Mouse (Mus musculus) gastrocnemius, adult 2 months (tissue): ENCODE data around the gene Il1r2. TPM values are rescaled to one million over a fixed set of nuclear protein-coding genes. Genes with fewer than 3 reads are reported as not detected.
A peak's percentile ranks its signal among the peaks of the same experiment; 100 is the strongest.

Experiments used
- DNase-seq: peaks from one replicate; pipeline ENCODE4 v3.0.0; 2022
- H3K27ac ChIP-seq: fragments of 200-600 bp; 2 replicates; pipeline ENCODE4 v1.8.1; 2022; ENCODE audit warnings: mild to moderate bottlenecking
- H3K4me3 ChIP-seq: fragments of 200-600 bp; 2 replicates; pipeline ENCODE4 v1.8.1; 2022; ENCODE audit warnings: mild to moderate bottlenecking, moderate library complexity
- CTCF ChIP-seq: fragments of 200-600 bp; IDR thresholded peaks from 2 replicates; pipeline ENCODE4 v1.8.1; 2022; ENCODE audit warnings: antibody characterized with exemption, mild to moderate bottlenecking, moderate library complexity
- intact Hi-C: fragments of 180-260 bp; cut with DNase I; formaldehyde crosslinking; loops from one replicate; pipeline ENCODE4 v1.15.1; 2025
- total RNA-seq, 2 experiments: library from RNA; stranded (reverse); gene quantifications; 2 replicates each; pipeline ENCODE4 v1.2.3; 2021

Il1r2 gene
- total RNA-seq, 2 experiments from 2014 or later = 0.99 TPM; not detected in 1

DNA sequence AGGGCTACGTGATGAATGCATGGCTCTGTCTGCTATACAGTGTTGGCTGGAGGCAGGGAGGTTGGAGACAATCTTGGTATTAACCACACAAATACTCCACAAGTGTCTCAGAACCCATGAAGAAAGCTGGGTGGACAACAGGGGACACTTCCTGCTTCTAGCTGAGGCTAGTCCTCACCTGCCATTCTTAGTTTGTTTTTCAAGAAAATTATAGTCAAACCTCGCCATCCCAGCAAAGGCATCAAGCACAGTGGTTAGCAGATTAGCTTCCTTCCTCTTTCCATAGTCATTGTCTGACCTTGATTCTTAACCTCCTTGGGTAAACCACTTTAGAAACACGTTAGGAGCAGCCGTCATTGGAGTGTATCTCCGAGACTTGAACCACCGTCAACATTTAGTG is 28.2 kb upstream of the Il1r2 start:
- no peak for TF ChIP-seq CTCF
- Histone ChIP-seq H3K27ac (no peak overlapping the region), H3K4me3 (no peak overlapping the region)
- DNase-seq = no peak
- intact Hi-C loops = no loop called here

DNA sequence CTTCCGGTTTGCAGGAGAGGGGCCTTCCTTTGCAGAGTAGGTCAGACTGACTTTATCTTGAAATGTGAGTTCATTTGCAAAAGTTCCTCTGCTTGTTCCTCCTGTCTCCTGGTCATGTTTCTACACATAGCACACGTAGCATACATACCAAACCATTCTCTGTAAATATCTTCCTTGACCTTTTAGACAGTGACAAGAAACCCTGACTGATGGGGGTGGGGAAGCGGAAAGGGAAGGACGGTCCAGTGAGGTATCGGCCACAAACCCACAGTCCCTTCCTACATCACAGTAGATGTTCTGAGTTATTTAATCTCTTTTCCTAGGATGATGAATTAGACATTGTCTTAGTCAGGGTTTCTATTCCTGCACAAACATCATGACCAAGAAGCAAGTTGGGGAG is 27.3 kb upstream of the Il1r2 start:
- Histone ChIP-seq H3K27ac (no peak overlapping the region), H3K4me3 (no peak overlapping the region)
- intact Hi-C loops = no loop called here
- TF ChIP-seq CTCF = no peak
- DNase-seq = no peak

DNA sequence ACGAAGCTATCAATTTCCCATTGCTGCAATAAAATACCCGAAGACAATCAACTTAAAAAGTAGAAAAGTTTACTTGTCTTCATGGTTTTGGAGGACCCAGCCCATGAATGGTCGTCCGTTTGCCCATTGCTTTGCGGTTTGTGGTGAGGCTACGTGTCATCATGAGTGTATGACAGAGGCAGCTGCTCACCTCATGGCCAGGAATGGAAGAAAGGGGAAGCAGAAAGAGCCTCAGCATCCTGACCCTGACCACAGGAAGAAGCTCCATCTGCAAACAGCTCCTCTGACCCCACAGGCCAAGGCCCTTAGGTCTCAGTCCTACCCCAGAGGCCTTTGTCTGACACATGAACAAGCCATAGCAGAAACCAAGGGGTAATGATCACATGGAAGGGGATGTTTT is 22.7 kb upstream of the Il1r2 start:
- no peak overlapping the region for H3K4me3 ChIP-seq
- intact Hi-C loops = no loop called here
- H3K27ac ChIP-seq = no peak overlapping the region
- no peak for DNase-seq
- no peak for TF ChIP-seq CTCF

DNA sequence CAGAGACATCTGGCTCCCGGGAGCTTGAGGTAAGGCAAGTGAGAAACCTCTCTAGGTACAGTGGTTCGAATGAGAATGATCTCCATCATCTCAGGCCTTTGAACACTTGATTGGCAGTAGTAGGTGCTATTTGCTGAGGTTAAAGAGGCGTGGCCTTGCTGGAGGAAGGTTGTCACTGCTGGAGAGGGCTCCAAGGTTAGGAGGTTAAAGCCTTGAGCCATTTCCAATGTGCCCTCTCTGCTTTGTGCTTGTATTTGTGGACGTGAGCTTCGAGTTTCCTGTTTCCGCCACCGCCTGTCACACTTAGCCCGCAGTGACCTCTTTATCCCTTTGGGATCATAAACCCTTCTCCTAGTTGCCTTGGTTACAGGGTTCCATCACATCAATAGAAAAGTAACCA is 21.7 kb upstream of the Il1r2 start:
- no peak for TF ChIP-seq CTCF
- H3K27ac ChIP-seq = no peak overlapping the region
- intact Hi-C loops = no loop called here
- DNase-seq = no peak
- no peak overlapping the region for H3K4me3 ChIP-seq

DNA sequence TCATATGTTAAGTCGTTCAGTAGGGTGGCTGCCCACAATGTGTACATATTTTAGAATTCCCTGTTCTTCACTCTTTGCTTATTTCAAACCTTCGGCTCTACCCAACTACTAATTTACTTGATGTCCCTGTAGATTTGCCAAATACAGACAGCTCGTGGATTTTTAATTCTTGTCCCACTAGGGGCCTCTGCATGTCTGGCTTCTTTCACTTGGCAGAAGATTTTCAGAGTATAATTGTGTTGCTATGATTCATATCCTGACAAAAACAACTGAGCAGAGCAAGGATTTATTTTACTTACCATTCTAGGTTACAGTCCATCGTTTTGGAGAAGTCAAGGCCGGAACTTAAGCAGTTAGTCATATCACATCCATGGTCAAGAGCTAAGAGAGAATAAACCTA is 20.8 kb upstream of the Il1r2 start:
- no peak for DNase-seq
- intact Hi-C loops = no loop called here
- Histone ChIP-seq H3K27ac (no peak overlapping the region), H3K4me3 (no peak overlapping the region)
- TF ChIP-seq CTCF = no peak

DNA sequence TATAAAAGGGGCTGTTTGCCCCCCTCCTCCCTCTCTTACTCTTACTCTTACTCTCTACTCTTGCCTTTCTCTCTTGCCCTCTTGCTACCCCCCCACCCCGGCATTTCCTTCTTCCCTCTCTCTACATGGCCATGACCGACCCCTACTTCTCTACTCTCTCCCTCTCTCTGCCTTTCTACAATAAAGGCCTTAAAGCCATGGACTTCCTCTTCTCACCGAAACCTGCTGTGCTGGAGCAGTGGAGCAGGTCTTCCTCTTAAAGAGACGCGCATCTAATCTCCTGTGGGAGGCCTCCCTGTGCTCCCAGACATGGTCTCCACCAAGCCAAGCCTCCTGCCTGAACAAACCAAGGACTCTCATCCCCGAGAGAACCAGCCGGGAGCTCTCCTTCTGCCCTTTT is 18.8 kb upstream of the Il1r2 start:
- intact Hi-C loops = no loop called here
- TF ChIP-seq CTCF = no peak

DNA sequence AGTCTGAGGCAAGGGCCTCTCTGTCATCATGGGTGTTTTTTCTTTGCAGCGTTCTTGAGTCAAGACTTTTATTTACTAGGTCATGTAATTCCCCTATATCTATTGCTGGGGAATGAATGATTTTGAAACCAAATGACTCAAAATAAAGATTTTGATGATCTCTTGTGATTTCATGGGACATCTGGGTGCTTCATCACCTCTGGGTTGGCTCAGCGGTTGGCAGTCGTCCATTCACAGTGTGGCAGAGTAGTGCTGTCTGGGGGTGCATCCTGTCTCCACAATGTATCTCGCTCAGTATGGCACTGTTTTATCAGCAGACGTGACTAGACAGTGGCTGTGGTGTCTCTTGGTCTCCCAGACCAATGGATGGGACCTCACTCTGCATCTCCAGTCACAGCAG is 17.9 kb upstream of the Il1r2 start:
- DNase-seq = no peak
- intact Hi-C loops = no loop called here
- Histone ChIP-seq H3K4me3 (no peak overlapping the region), H3K27ac (no peak overlapping the region)
- no peak for TF ChIP-seq CTCF

More for the DNA sequence above, 18.8 kb upstream of the Il1r2 start:
- Histone ChIP-seq H3K27ac (no peak overlapping the region), H3K4me3 (no peak overlapping the region)
- DNase-seq = no peak

DNA sequence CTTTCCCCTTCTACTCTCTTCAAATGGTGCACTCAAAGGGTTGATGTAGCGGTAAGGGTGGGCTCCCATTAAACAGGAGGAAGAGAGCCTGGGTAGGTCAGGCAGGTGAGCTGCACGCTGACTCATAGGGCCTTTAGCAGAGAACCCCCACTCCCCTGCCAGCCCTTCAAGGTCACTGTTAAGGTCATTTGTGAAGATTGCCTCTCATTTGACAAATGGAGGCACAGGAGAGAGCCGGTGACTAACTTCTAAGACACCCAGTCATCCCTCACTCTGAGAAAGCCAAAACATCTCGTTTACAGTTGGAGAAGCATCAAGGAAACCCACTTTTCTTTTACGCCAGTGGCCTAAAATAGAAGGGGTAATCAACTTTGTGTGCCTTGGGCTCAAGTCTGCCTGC is 16.5 kb upstream of the Il1r2 start:
- intact Hi-C loops = no loop called here
- DNase-seq = no peak
- TF ChIP-seq CTCF = no peak
- no peak overlapping the region for H3K27ac ChIP-seq
- H3K4me3 ChIP-seq = no peak overlapping the region

DNA sequence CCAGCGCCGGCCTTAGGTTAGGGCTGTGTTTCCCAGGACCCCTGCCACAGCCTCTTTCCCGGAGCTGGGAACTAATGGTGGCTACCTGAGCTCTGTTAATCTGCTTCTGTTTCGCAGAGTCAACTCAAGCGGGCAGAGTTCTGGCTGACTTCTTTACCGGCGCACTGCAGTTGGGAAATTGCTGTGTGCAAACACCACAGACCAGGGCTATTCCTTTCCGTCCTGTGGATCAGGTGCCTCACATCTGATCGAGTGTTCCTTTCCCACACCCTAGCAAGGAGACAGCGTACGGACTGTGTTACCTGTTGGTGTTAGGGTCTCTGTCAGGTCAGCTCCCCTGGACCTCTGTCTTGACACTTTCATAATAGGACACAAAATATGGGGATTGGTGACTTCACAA is 15.9 kb upstream of the Il1r2 start:
- Histone ChIP-seq H3K27ac (no peak overlapping the region), H3K4me3 (no peak overlapping the region)
- TF ChIP-seq CTCF = no peak
- intact Hi-C loops = no loop called here
- DNase-seq = no peak

DNA sequence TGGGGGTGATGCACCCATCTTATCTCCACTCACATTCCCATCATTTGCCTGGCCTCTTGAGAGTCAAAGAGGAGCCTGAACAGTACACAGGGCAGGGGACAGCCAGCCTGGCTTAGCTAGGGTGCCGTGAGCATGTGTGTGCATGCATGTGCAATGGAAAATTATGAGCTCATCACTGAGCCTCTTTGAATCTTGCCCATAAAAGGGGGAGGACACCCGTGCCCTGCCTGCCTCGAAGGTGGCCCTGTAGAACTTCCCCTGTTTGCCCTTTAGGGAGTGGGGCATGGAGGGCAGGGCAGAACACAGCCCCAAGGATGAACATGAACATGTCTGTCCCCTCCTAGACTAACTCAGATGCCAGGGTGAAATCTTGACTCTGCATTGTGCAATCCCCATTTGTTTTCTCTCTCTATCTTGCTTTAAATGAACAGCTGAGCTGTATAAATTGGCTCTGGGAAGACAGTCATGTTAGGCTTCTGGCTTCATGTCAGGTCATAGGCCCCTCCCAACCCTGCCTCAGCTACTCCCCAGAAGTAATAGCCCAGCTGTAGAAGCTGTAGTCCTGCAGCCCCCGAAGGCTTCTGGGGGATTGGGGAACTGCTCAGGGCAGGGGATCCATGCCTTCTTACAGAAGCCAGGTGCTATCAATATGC is 14.6 kb upstream of the Il1r2 start:
- intact Hi-C loops = no loop called here
- Histone ChIP-seq H3K4me3 (no peak overlapping the region), H3K27ac (no peak overlapping the region)
- TF ChIP-seq CTCF = no peak
- peak; percentile 35 for DNase-seq

DNA sequence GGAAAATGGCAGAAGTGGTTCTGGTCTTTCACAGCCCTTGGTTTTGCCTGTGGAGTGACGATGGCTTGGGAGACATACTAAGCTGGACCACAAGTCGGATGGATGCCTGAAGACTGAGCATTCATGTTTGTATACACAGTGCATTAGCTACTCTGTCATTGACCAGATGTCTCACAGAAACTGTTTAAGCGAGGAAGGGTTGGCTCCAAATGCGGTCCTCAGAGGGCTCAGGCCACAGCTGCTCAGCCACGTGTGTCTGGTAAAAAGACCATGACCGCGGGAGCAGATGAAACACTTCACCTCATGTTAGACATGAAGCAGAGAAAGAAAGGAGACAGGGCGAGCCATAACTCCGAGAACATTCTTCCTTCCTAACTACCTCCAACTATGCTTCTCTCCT is 12.5 kb upstream of the Il1r2 start:
- no peak for TF ChIP-seq CTCF
- H3K4me3 ChIP-seq = no peak overlapping the region
- DNase-seq = peak; percentile 26
- H3K27ac ChIP-seq = no peak overlapping the region
- intact Hi-C loops = no loop called here

DNA sequence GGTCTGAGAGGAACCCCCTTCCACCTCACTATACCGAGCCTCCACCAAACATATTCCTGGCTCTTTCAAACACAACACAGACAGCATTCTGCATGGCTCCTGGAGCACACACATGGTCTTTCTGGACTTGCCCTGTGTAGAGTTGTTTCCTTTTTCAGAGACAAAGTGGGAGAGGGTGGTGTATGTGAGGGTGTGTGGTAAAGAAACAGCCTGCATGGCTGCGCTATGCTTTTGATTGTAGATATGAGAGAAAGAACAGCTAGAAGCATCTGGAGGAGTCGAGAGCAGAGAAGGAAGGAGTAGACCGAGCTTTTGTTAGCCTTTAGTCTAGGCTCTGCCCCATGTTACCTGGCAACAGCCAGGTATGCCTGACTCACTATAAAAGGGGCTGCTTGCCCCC is 10.5 kb upstream of the Il1r2 start:
- Histone ChIP-seq H3K4me3 (no peak overlapping the region), H3K27ac (no peak overlapping the region)
- no peak for DNase-seq
- intact Hi-C loops = no loop called here
- TF ChIP-seq CTCF = no peak

DNA sequence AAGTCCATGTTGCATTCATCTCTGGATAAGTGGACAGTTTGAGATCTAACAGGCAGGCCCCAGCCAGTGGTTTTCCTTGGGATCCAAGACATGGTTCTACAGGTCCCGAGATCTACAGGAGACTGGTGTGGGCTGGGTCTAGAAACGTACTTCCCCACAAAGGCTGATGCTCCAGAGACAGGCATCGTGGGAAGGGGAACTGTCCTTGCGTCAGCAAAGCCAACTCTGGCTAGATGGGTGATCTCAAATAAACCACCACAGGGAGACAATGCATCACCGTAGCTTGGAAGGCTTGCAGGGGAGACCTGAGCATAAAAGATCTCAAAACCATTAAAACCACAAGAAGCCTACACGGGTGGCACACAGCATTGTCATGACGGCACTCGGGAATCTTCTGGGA is 9.4 kb upstream of the Il1r2 start:
- intact Hi-C loops = no loop called here
- no peak overlapping the region for H3K27ac ChIP-seq
- no peak for DNase-seq
- H3K4me3 ChIP-seq = no peak overlapping the region
- no peak for TF ChIP-seq CTCF

DNA sequence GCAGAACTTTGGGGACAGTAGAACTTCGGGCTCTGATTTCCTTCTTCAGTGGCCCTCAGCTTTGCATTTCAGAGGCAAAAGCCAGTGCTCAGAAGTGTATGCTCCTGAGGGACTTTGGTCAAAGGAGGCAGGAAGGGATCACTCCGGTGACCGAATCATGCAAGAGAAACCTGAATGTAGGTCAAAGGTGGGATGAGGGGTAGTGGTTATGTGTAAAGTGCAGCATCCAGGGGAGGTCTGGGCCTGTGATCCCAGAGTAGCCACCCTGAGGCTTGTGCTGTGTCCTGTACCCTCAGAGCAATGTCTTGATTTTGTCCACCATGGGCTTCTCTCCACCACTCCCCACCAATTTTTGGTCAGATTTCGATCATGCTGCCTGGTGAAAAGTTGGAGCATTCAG is 1.3 kb upstream of the Il1r2 start:
- DNase-seq = no peak
- intact Hi-C loops = no loop called here
- Histone ChIP-seq H3K4me3 (no peak overlapping the region), H3K27ac (no peak overlapping the region)
- no peak for TF ChIP-seq CTCF
